Mouse (Mus musculus) heart, embryonic 16.5 days (tissue): ENCODE measurements around the gene Plcb2. TPM values are rescaled to one million over a fixed set of nuclear protein-coding genes. Genes with fewer than 3 reads are reported as not detected.

Experiments used
- ATAC-seq: fragments of 200-750 bp; cut with Nextera tagmentation; replicated peaks from 2 replicates; pipeline ENCODE4 v1.8.0; 2017; ENCODE audit warnings: moderate number of reproducible peaks; ENCODE audit not compliant: insufficient read depth, low FRiP score; ENCODE audit errors: extremely low read depth
- H3K27ac ChIP-seq: fragments of 300-500 bp; sonication (generic); 2 replicates; pipeline ENCODE4 v1.5.1; 2014; ENCODE audit warnings: mild to moderate bottlenecking, low read length, control low read depth, moderate library complexity
- H3K27me3 ChIP-seq: fragments of 300-500 bp; sonication (generic); 2 replicates; pipeline ENCODE4 v1.6.1; 2014; ENCODE audit warnings: low read length, mixed read lengths; ENCODE audit not compliant: control insufficient read depth, insufficient read depth
- H3K36me3 ChIP-seq: fragments of 300-500 bp; sonication (generic); 2 replicates; pipeline ENCODE4 v1.6.1; 2014; ENCODE audit not compliant: control insufficient read depth, insufficient read depth
- H3K4me1 ChIP-seq: fragments of 300-500 bp; sonication (generic); 2 replicates; pipeline ENCODE4 v1.6.1; 2014; ENCODE audit warnings: low read length, mixed read lengths; ENCODE audit not compliant: control insufficient read depth, insufficient read depth
- H3K4me2 ChIP-seq: fragments of 300-500 bp; sonication (generic); 2 replicates; pipeline ENCODE4 v1.6.1; 2014; ENCODE audit warnings: low read depth, mild to moderate bottlenecking, control low read depth, low read length
- H3K4me3 ChIP-seq: fragments of 300-500 bp; sonication (generic); 2 replicates; pipeline ENCODE4 v1.5.1; 2014; ENCODE audit warnings: mild to moderate bottlenecking, control low read depth, low read length
- H3K9ac ChIP-seq: fragments of 300-500 bp; sonication (generic); 2 replicates; pipeline ENCODE4 v1.6.1; 2014; ENCODE audit warnings: low read length, control low read depth
- H3K9me3 ChIP-seq: fragments of 300-500 bp; sonication (generic); replicated peaks from 2 replicates; pipeline ENCODE4 v1.6.1; 2016; ENCODE audit warnings: low read length; ENCODE audit not compliant: control insufficient read depth
- WGBS: fragments of 180-500 bp; shearing (Covaris S2); extraction: QIAGEN DNeasy Blood & Tissue Kit; methylation state at CpG from one replicate; pipeline ENCODE4 v1.1.7; 2014; 5-methylcytosine and 5-hydroxymethylcytosine counted together
- polyA plus RNA-seq: library from polyadenylated mRNA; unstranded; fragments of >200 nt; fragmentation: Nextera tagmentation; extraction: Ambion mirVana; gene quantifications from 2 replicates; pipeline ENCODE4 v1.2.1, GENCODE M21; 2015

Gene Plcb2
- polyA plus RNA-seq, 1 experiment from 2014 or later = 3.4 TPM

DNA sequence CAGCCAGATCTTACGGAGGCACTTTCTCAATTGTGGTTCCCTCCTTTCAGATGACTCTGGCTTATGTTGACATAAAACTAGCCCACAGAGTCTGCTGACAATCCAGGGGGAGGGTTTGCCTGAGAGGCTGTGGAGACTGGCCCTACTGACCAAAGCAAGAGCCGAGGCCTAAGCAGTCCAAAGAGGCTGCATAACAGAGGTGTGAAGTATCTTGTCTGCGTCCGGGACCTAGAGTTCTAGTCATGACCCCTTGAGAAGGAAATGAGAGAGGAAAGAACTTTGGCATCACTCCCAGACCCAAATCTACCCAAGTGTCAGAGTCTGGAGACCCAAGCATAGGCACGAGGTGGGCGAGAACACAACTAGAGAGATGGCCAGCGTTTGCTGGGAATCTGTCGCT, 41.5 kb downstream of the Plcb2 start:
- H3K27ac ChIP-seq = no peak overlapping the region
- no peaks in the 10 kb centered on the region; the same call in 1 of the 2 replicates for H3K27me3 ChIP-seq
- H3K4me2 ChIP-seq = no peak overlapping the region
- no peaks in the 10 kb centered on the region for H3K36me3 ChIP-seq
- WGBS = 38% methylated on average over 8 of the region's 8 CpGs
- H3K9me3 ChIP-seq = no peaks in the 10 kb centered on the region
- H3K4me1 ChIP-seq = peaks cover 19% of the 10 kb centered on the region
- H3K9ac ChIP-seq = no peak overlapping the region
- H3K4me3 ChIP-seq = no peak overlapping the region
- no peak for ATAC-seq

DNA sequence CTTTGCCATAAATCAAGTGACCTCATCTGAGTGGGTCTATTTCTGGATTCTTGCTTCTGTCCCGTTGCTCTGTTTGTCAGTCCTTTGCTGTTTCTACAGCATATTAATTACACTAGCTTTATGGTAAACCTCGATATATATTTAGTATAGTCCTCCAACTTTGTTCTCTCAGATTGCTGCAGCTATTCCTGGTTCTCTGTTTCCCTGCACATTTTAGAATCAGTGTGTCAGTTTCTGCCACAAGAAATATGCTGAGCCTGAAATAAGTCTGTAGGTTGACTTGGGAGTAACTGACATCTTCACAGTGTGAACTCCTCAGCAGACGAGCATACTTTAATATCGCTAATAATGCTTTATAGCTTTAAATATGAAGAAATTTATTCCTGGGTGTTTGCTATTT, 43.1 kb downstream of the Plcb2 start:
- H3K36me3 ChIP-seq = no peaks in the 10 kb centered on the region
- WGBS = 69% methylated on average over 4 of the region's 4 CpGs
- H3K4me3 ChIP-seq = no peak overlapping the region
- no peaks in the 10 kb centered on the region for H3K9me3 ChIP-seq
- H3K27ac ChIP-seq = no peak overlapping the region
- ATAC-seq = no peak
- no peak overlapping the region for H3K4me2 ChIP-seq
- peaks cover 19% of the 10 kb centered on the region for H3K4me1 ChIP-seq
- no peak overlapping the region for H3K9ac ChIP-seq
- no peaks in the 10 kb centered on the region; the same call in 1 of the 2 replicates for H3K27me3 ChIP-seq

DNA sequence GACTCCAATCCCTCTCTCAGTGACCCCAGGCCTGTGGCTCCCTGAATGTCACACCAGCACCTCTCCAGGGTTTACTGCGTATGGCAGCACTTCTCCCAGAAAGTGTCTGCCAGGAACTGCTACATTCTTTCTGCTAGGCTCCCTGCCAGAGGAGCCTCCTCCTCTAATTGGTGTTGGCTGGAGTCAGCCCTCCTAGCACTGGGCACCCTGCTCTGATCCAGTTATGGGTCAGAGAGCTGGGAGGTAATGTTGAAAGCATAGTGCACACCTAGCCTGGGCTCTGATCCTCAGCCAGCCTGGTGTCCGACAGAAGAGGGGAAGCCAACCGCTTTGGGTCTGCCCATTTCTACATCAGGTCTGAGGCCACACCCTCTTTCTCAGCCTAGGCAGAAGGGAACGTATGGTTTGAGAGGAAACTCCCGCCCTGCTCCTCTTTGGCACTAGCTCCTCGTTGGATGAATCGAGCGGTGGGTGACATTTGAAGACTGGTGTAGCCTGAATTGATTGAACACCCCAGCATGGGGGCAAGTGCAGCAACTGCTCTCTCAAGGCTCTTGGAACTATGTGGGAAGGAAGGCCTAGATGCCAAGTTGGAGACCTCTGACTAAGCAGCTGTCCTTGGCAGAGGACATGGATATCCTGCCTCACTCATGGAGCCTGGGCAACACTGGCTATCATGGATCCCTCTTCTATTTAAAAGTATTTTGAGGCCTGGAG, 45.5 kb downstream of the Plcb2 start:
- no peak overlapping the region for H3K9ac ChIP-seq
- peak overlapping the region; percentile 62 for H3K27ac ChIP-seq
- ATAC-seq = peak; percentile 71
- H3K4me3 ChIP-seq = no peak overlapping the region
- no peaks in the 10 kb centered on the region for H3K36me3 ChIP-seq
- no peak overlapping the region for H3K4me2 ChIP-seq
- 34% methylated on average over 8 of the region's 8 CpGs for WGBS
- H3K27me3 ChIP-seq = peaks cover 12% of the 10 kb centered on the region
- H3K9me3 ChIP-seq = no peaks in the 10 kb centered on the region
- H3K4me1 ChIP-seq = peaks cover 22% of the 10 kb centered on the region

DNA sequence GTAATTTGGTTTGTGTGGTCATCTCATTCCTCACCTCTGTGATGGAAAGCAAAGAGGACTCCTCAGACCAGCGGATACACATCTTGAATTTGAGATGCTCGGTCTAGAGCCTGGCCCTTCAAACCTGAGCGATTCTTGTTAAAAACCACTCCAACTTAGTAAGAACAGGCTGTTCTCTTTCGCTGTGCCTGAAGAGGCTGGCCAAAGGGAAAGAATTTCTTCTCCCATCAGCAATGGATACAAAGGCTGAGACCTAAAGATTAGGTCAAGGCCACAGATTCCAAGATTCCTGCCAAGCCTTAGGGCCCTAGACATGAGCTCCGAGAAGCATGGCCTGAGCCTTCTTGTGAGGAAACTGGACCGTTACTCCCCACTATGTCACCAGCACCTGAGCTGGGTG, 47.3 kb downstream of the Plcb2 start:
- Histone ChIP-seq H3K9ac (no peak overlapping the region), H3K36me3 (no peaks in the 10 kb centered on the region), H3K9me3 (no peaks in the 10 kb centered on the region), H3K4me2 (no peak overlapping the region), H3K27me3 (peaks cover 22% of the 10 kb centered on the region), H3K4me1 (peaks cover 22% of the 10 kb centered on the region), H3K27ac (no peak overlapping the region), H3K4me3 (no peak overlapping the region)
- no peak for ATAC-seq
- 89% methylated on average over 6 of the region's 6 CpGs for WGBS

DNA sequence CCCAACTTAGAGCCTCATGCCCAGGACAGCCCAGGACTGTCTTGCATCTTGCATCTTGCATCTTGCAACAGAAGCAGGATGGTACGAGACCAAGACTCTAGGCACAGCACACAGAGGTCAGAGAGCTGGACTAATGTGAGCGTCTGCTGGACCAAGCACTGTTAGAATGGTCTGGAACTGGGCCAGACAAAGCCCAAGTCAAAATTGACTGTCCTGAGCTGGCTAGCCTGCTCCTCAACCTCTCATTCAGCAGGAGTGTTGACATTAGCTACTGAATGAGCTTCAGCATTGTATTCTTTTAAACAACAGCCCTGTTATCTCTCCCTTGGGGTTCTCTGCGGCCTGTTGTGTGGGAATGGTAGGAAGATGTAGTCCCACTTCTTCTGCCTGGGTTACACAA, 48.7 kb downstream of the Plcb2 start:
- 60% methylated on average over 3 of the region's 3 CpGs for WGBS
- H3K9me3 ChIP-seq = no peaks in the 10 kb centered on the region

DNA sequence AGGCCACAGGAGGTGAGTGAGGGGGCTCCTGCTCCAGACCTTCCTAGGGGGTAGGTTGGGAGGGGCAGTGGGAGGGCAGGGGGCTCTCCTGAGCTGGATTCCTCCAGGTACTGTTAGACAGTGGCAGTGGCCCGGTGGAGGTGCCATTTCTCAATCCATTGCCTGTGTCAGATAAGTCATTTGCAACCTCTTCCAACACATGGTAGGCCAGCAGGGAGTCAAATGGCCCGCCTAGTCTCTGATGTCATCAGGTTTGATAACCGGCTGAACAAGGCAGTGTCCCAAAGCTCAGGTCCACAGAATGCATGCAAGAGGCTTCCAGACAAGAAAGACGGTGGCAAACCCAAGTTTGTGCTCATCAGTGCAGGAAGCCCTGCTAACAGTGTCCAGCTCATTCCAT, 50.4 kb downstream of the Plcb2 start:
- peak overlapping the region; percentile 67 for H3K4me3 ChIP-seq
- peaks cover 17% of the 10 kb centered on the region for H3K4me1 ChIP-seq
- H3K4me2 ChIP-seq = peak overlapping the region; percentile 99
- H3K27ac ChIP-seq = no peak overlapping the region
- H3K36me3 ChIP-seq = no peaks in the 10 kb centered on the region
- no peaks in the 10 kb centered on the region for H3K9me3 ChIP-seq
- peak overlapping the region; percentile 80 for H3K9ac ChIP-seq
- 22% methylated on average over 4 of the region's 4 CpGs for WGBS
- no peak for ATAC-seq
- H3K27me3 ChIP-seq = peaks cover 39% of the 10 kb centered on the region

More for the DNA sequence above, 48.7 kb downstream of the Plcb2 start:
- no peak for ATAC-seq
- Histone ChIP-seq H3K4me3 (no peak overlapping the region), H3K4me1 (peaks cover 22% of the 10 kb centered on the region), H3K9ac (no peak overlapping the region), H3K4me2 (no peak overlapping the region), H3K27me3 (peaks cover 33% of the 10 kb centered on the region), H3K36me3 (no peaks in the 10 kb centered on the region), H3K27ac (no peak overlapping the region)

DNA sequence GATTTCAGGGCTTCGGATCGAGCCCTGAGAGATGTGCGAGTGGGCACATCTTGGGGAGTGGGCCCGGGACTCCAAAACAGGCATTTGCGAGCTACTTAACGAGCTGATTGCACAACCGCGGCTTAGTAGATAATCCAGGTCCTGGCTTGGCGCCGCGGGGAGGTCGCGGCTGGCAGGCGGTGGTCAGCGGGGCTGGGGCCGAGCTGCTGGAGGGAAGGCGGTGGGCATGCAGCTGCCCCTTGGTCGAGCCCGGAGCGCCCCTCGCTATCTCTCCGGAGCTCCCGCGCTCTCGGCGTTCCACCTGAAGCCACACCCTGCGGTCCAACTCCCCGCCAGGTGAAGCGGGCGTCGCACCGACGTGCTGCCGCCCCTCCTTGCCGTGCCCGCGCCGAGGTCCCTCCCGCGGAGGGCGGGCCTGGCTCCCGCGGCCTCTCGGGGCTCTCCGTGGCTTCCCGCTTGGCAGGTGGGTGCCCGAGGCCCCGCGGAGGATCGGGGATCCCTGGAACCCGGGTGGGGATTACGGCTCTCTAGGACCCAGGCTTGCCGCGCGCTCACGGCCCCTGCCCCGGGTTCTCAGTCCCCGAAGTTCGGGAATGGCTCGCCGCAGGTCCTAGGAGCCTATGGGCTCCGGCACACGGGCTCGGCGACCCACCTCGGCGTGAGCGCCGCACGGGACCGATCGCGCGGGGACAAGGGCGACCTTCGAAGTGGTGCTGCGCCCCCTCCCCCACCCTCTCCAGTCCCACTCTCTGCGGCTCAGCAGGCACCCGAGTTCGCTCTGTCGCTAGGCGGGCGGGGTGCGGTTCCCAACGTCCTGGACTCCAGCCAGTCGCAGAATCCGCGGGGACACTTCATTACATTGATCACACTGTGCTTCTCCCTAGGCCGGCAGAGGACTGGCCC, 51.1 kb downstream of the Plcb2 start:
- Histone ChIP-seq H3K27me3 (peaks cover 39% of the 10 kb centered on the region), H3K4me3 (peak overlapping the region; percentile 67), H3K9ac (peak overlapping the region; percentile 80), H3K4me1 (peaks cover 11% of the 10 kb centered on the region), H3K27ac (no peak overlapping the region), H3K9me3 (no peaks in the 10 kb centered on the region), H3K36me3 (no peaks in the 10 kb centered on the region), H3K4me2 (peak overlapping the region; percentile 99)
- 1% methylated on average over 84 of the region's 89 CpGs for WGBS
- peak; percentile 25; the same call in 1 of the 2 replicates for ATAC-seq

DNA sequence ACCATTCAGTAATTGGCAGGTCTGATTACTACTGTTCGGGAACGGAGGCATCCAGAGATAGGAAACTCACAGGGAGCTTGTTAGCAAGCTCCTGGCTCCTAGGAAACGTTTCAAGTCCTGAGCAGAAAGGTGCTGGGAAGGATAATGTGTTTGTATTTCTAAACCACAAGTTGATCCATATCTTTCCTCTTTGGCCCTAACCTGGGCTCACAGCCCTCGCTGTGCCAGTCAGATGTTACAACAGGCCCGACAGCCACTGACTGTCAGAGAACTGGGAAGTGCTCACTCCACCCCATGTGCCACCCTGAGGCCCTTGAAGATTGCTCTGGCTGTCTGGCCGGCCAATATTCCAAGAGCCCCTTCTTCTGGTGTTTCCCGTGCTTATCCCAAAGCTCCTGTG, 53.7 kb downstream of the Plcb2 start:
- Histone ChIP-seq H3K27ac (no peak overlapping the region), H3K36me3 (no peaks in the 10 kb centered on the region), H3K4me3 (no peak overlapping the region), H3K9ac (no peak overlapping the region), H3K4me1 (peaks cover 18% of the 10 kb centered on the region), H3K9me3 (no peaks in the 10 kb centered on the region), H3K4me2 (no peak overlapping the region), H3K27me3 (peaks cover 39% of the 10 kb centered on the region)
- no peak for ATAC-seq
- 32% methylated on average over 7 of the region's 7 CpGs for WGBS
